Mouse (Mus musculus): ENCODE measurements around the gene Riok1. TPM values are rescaled to one million over a fixed set of nuclear protein-coding genes. Genes with fewer than 3 reads are reported as not detected.

The Riok1 gene
- total and polyA plus RNA-seq, 2 experiments from 2014 or later, result 31.1 to 44.7 TPM

GRCm38 (mm10) chr13:37999713-38000112 lies 37.1 kb upstream of the Riok1 start:
- WGBS, result 72% methylated on average over 3 of the region's 3 CpGs
- no peaks in the 10 kb centered on the region for H3K36me3 ChIP-seq (ENCODE audit: insufficient read depth, low read length)
- H3K27ac ChIP-seq, result no peak overlapping the region
- no peak overlapping the region for H3K4me2 ChIP-seq (ENCODE audit: low read depth, low read length)
- H3K9ac ChIP-seq (replicated peaks; ENCODE audit: low read length), result no peak overlapping the region
- DNase-seq (ENCODE audit: low spot score) (no peak), ATAC-seq (no peak)
- H3K4me3 ChIP-seq (ENCODE audit: low read length), result no peak overlapping the region
- no peaks in the 10 kb centered on the region for H3K9me3 ChIP-seq (ENCODE audit: low read length)
- no peaks in the 10 kb centered on the region for H3K4me1 ChIP-seq (ENCODE audit: insufficient read depth, low read length)
- no peak for TF ChIP-seq CTCF (IDR thresholded peaks at IDR 0.05; ENCODE audit: low read depth)
- H3K27me3 ChIP-seq (ENCODE audit: insufficient read depth, low read length), result no peaks in the 10 kb centered on the region

DNA sequence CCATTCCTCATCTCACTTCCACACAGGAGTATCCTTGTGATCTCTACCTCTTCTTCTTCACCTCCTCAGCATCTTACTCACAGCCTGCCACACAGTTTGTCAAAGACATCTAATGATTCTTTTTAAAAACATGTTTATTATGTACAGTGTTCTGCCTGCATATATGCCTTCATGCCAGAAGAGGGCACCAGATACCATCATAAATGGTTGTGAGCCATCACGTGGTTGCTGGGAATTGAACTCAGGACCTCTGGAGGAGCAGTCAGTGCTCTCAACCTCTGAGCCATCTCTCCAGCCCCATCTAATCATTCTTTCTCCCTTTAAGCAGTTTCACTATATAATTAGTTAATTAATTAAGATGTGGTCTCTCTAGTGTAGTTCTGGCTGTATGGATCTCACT lies 34.3 kb upstream of the Riok1 start:
- no peak overlapping the region for H3K4me3 ChIP-seq (ENCODE audit: low read length)
- DNase-seq (ENCODE audit: low spot score) (no peak), ATAC-seq (no peak)
- no peak overlapping the region for H3K9ac ChIP-seq (replicated peaks; ENCODE audit: low read length)
- H3K4me1 ChIP-seq (ENCODE audit: insufficient read depth, low read length), result no peaks in the 10 kb centered on the region
- H3K27me3 ChIP-seq (ENCODE audit: insufficient read depth, low read length), result no peaks in the 10 kb centered on the region
- no peaks in the 10 kb centered on the region for H3K9me3 ChIP-seq (ENCODE audit: low read length)
- H3K27ac ChIP-seq, result no peak overlapping the region
- H3K4me2 ChIP-seq (ENCODE audit: low read depth, low read length), result no peak overlapping the region
- TF ChIP-seq CTCF (IDR thresholded peaks at IDR 0.05; ENCODE audit: low read depth), result no peak
- no peaks in the 10 kb centered on the region for H3K36me3 ChIP-seq (ENCODE audit: insufficient read depth, low read length)
- 48% methylated on average over 1 of the region's 1 CpGs for WGBS

GRCm38 (mm10) chr13:38007972-38008371 lies 28.8 kb upstream of the Riok1 start:
- Histone ChIP-seq H3K27ac (no peak overlapping the region), H3K4me2 (ENCODE audit: low read depth, low read length) (no peak overlapping the region), H3K36me3 (ENCODE audit: insufficient read depth, low read length) (no peaks in the 10 kb centered on the region), H3K4me1 (ENCODE audit: insufficient read depth, low read length) (no peaks in the 10 kb centered on the region), H3K9me3 (ENCODE audit: low read length) (no peaks in the 10 kb centered on the region), H3K4me3 (ENCODE audit: low read length) (no peak overlapping the region), H3K27me3 (ENCODE audit: insufficient read depth, low read length) (no peaks in the 10 kb centered on the region), H3K9ac (replicated peaks; ENCODE audit: low read length) (no peak overlapping the region)
- 83% methylated on average over 2 of the region's 2 CpGs for WGBS
- no peak for DNase-seq (ENCODE audit: low spot score)
- no peak for TF ChIP-seq CTCF (IDR thresholded peaks at IDR 0.05; ENCODE audit: low read depth)
- ATAC-seq, result no peak

DNA sequence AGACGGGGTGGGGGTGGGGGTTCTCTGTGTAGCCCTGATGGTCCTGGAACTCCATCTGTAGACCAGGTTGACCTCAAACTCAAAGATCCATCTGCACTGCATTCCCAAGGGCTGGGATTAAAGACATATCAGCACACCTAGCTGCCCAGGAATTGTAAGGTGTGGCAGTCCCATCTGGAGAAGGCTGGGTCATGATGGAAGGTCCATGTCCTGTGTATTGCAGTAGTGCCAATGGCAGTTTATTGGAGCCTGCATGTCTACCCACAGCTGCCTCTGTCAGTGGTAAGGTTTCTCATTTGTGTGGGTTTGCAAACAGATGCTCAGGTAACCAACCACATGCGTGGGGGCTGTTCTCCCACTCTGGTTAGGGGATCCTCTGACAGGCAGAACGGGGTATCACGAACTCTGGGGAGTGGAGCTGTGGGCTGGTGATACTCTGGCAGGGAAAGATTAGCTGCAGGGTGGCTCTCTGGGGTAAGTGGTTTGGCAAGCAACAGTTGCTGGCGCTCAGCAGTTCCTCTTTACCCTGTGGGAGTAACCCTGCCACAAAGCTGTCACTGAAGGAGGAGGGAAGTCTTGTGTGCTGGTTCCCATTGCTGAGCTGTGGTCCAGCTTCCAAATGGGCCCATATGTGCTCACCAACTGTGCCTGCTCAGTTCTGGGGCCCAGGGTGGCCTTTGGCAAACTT lies 26.9 kb upstream of the Riok1 start:
- TF ChIP-seq CTCF (IDR thresholded peaks at IDR 0.05; ENCODE audit: low read depth), result no peak
- Histone ChIP-seq H3K27me3 (ENCODE audit: insufficient read depth, low read length) (no peaks in the 10 kb centered on the region), H3K4me3 (ENCODE audit: low read length) (no peak overlapping the region), H3K9ac (replicated peaks; ENCODE audit: low read length) (no peak overlapping the region), H3K36me3 (ENCODE audit: insufficient read depth, low read length) (no peaks in the 10 kb centered on the region), H3K9me3 (ENCODE audit: low read length) (no peaks in the 10 kb centered on the region), H3K27ac (no peak overlapping the region), H3K4me1 (ENCODE audit: insufficient read depth, low read length) (no peaks in the 10 kb centered on the region), H3K4me2 (ENCODE audit: low read depth, low read length) (no peak overlapping the region)
- ATAC-seq, result no peak
- WGBS, result 84% methylated on average over 5 of the region's 5 CpGs
- DNase-seq (ENCODE audit: low spot score), result no peak

GRCm38 (mm10) chr13:38010444-38010910 lies 26.3 kb upstream of the Riok1 start:
- Histone ChIP-seq H3K9ac (replicated peaks; ENCODE audit: low read length) (no peak overlapping the region), H3K27ac (no peak overlapping the region), H3K4me3 (ENCODE audit: low read length) (no peak overlapping the region), H3K36me3 (ENCODE audit: insufficient read depth, low read length) (no peaks in the 10 kb centered on the region), H3K4me1 (ENCODE audit: insufficient read depth, low read length) (no peaks in the 10 kb centered on the region), H3K9me3 (ENCODE audit: low read length) (no peaks in the 10 kb centered on the region), H3K4me2 (ENCODE audit: low read depth, low read length) (no peak overlapping the region), H3K27me3 (ENCODE audit: insufficient read depth, low read length) (no peaks in the 10 kb centered on the region)
- 82% methylated on average over 5 of the region's 5 CpGs for WGBS
- ATAC-seq, result no peak
- TF ChIP-seq CTCF (IDR thresholded peaks at IDR 0.05; ENCODE audit: low read depth), result no peak
- DNase-seq (ENCODE audit: low spot score), result no peak

DNA sequence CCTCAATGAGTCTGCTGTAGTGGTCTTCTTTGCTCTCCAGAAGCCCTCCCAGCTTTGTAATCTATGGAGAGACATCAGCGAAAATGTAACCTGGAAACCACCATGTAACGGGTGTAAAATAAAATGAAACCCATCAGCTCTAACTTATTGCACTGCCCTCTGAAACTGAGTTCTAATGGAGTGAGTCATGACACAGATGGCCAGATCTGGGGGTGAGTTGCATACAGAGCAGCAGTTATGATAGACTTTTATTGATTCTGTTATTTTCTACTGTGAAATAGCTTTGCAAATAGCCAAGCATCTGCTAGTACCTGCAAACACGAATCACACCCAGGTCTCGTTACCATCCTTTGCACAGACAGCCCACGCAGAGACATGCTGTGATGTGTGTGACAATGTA lies 24.4 kb upstream of the Riok1 start:
- H3K4me2 ChIP-seq (ENCODE audit: low read depth, low read length), result no peak overlapping the region
- WGBS, result 85% methylated on average over 5 of the region's 5 CpGs
- no peak overlapping the region for H3K27ac ChIP-seq
- no peaks in the 10 kb centered on the region for H3K9me3 ChIP-seq (ENCODE audit: low read length)
- ATAC-seq (no peak), DNase-seq (ENCODE audit: low spot score) (no peak)
- H3K27me3 ChIP-seq (ENCODE audit: insufficient read depth, low read length), result no peaks in the 10 kb centered on the region
- no peak for TF ChIP-seq CTCF (IDR thresholded peaks at IDR 0.05; ENCODE audit: low read depth)
- H3K9ac ChIP-seq (replicated peaks; ENCODE audit: low read length), result no peak overlapping the region
- no peaks in the 10 kb centered on the region for H3K4me1 ChIP-seq (ENCODE audit: insufficient read depth, low read length)
- no peak overlapping the region for H3K4me3 ChIP-seq (ENCODE audit: low read length)
- no peaks in the 10 kb centered on the region for H3K36me3 ChIP-seq (ENCODE audit: insufficient read depth, low read length)

- no peak for TF ChIP-seq CTCF (IDR thresholded peaks at IDR 0.05; ENCODE audit: low read depth)
- H3K27ac ChIP-seq, result no peak overlapping the region
- no peaks in the 10 kb centered on the region for H3K4me1 ChIP-seq (ENCODE audit: insufficient read depth, low read length)
- H3K4me3 ChIP-seq (ENCODE audit: low read length), result no peak overlapping the region
- no peak overlapping the region for H3K4me2 ChIP-seq (ENCODE audit: low read depth, low read length)
- H3K36me3 ChIP-seq (ENCODE audit: insufficient read depth, low read length), result no peaks in the 10 kb centered on the region
- no peak for DNase-seq (ENCODE audit: low spot score)
- no peak overlapping the region for H3K9ac ChIP-seq (replicated peaks; ENCODE audit: low read length)
- H3K9me3 ChIP-seq (ENCODE audit: low read length), result no peaks in the 10 kb centered on the region
- ATAC-seq, result no peak
- H3K27me3 ChIP-seq (ENCODE audit: insufficient read depth, low read length), result no peaks in the 10 kb centered on the region
- WGBS, result 94% methylated on average over 4 of the region's 4 CpGs
These were observed 21.2 kb upstream of the Riok1 start for GRCm38 (mm10) chr13:38015591-38015990.
